Mouse (Mus musculus) lung, adult 2 months (tissue): ENCODE data around the gene Rps3a1. TPM values are rescaled to one million over a fixed set of nuclear protein-coding genes. Genes with fewer than 3 reads are reported as not detected.
"Not testable (repeated sequence)": the region's sequence is repeated elsewhere in the genome, so short reads cannot be mapped to it uniquely, and the experiment has no call there.

Experiments
- DNase-seq: peaks from one replicate; pipeline ENCODE4 v3.0.0; 2022
- H3K4me1 ChIP-seq: fragments of 200-500 bp; 2 replicates; pipeline ENCODE4 v1.6.1; 2011; ENCODE audit warnings: low read length; ENCODE audit not compliant: control insufficient read depth, insufficient read depth
- H3K4me3 ChIP-seq: fragments of 200-500 bp; replicated peaks from 2 replicates; pipeline ENCODE3; 2011; ENCODE audit warnings: low read depth, mild to moderate bottlenecking, control low read depth, low read length; ENCODE audit errors: extremely low read depth
- CTCF ChIP-seq: fragments of 200-500 bp; IDR thresholded peaks from 2 replicates; pipeline ENCODE4 v1.5.1; 2011; ENCODE audit warnings: mild to moderate bottlenecking, low read length, control low read depth; ENCODE audit not compliant: insufficient read depth
- POLR2A ChIP-seq: fragments of 200-500 bp; IDR thresholded peaks from 2 replicates; pipeline ENCODE4 v1.6.1; 2011; ENCODE audit warnings: low read depth, mild to moderate bottlenecking, control low read depth, low read length, borderline replicate concordance; ENCODE audit errors: extremely low read depth
- whole genome bisulfite sequencing: fragments of 180-500 bp; shearing (Covaris S2); methylation state at CpG from one replicate; pipeline ENCODE4 v1.1.7; 2018; 5-methylcytosine and 5-hydroxymethylcytosine counted together
- polyA plus RNA-seq: library from polyadenylated mRNA; depleted of rRNA; stranded (reverse); fragments of >200 nt; gene quantifications from 2 replicates; pipeline ENCODE4 v1.2.3, GENCODE M21; 2012; rRNA removed

The Rps3a1 gene
- polyA plus RNA-seq, 1 experiment: 225 TPM

- no peak overlapping the region for H3K4me3 ChIP-seq
- 0 out of 2 replicates have a peak, but pooled peaks cover 3% of the 10 kb centered on the region for H3K4me1 ChIP-seq
- TF ChIP-seq POLR2A (no peak), CTCF (no peak)
- DNase-seq: no peak
- WGBS: 91% methylated on average over 8 of the region's 8 CpGs
Observed at GRCm38 (mm10) chr3:86106086-86106632, 36.3 kb downstream of the Rps3a1 start.

GRCm38 (mm10) chr3:86104909-86105308 is 37.6 kb downstream of the Rps3a1 start:
- TF ChIP-seq CTCF: no peak
- WGBS: 84% methylated on average over 4 of the region's 4 CpGs

GRCm38 (mm10) chr3:86104433-86104832 is 38.1 kb downstream of the Rps3a1 start:
- DNase-seq, H3K4me3 ChIP-seq, H3K4me1 ChIP-seq: not testable (repeated sequence)
- WGBS: 84% methylated on average over 7 of the region's 7 CpGs

More at GRCm38 (mm10) chr3:86104909-86105308, 37.6 kb downstream of the Rps3a1 start:
- no peaks in the 10 kb centered on the region for H3K4me1 ChIP-seq
- no peak for DNase-seq
- no peak overlapping the region for H3K4me3 ChIP-seq

GRCm38 (mm10) chr3:86103449-86104291 is 38.8 kb downstream of the Rps3a1 start:
- no peak for DNase-seq
- TF ChIP-seq POLR2A: no peak
- TF ChIP-seq CTCF: no peak
- 37% methylated on average over 18 of the region's 18 CpGs for WGBS
- H3K4me1 ChIP-seq: no peaks in the 10 kb centered on the region
- no peak overlapping the region for H3K4me3 ChIP-seq

GRCm38 (mm10) chr3:86101956-86102355 is 40.5 kb downstream of the Rps3a1 start:
- no peak for DNase-seq
- 95% methylated on average over 6 of the region's 6 CpGs for WGBS
- H3K4me3 ChIP-seq: no peak overlapping the region
- TF ChIP-seq CTCF (no peak), POLR2A (no peak)
- H3K4me1 ChIP-seq: no peaks in the 10 kb centered on the region

- 90% methylated on average over 5 of the region's 5 CpGs for WGBS
- TF ChIP-seq CTCF: no peak
- Histone ChIP-seq H3K4me1 (no peaks in the 10 kb centered on the region), H3K4me3 (no peak overlapping the region)
- DNase-seq: no peak
Observed at GRCm38 (mm10) chr3:86093907-86094306, 48.6 kb downstream of the Rps3a1 start.

- H3K4me1 ChIP-seq: no peaks in the 10 kb centered on the region
- 75% methylated on average over 6 of the region's 6 CpGs for WGBS
- TF ChIP-seq CTCF (no peak), POLR2A (no peak)
- no peak overlapping the region for H3K4me3 ChIP-seq
- DNase-seq: no peak
Observed at GRCm38 (mm10) chr3:86093213-86093845, 49.2 kb downstream of the Rps3a1 start.

Other genes starting within 250 kb of the Rps3a1 start
- 64.7 and 96.6 TPM in 2 replicates for gene Sh3d19, start 171.6 kb downstream of the Rps3a1 start, polyA plus RNA-seq
- not detected in 2 replicates for gene Prss48, start 140.2 kb downstream of the Rps3a1 start, polyA plus RNA-seq
- gene Lrba, start 82.0 kb upstream of the Rps3a1 start, polyA plus RNA-seq: 10.3 and 13.5 TPM in 2 replicates